Mouse (Mus musculus) left cerebral cortex, postnatal 14 days (tissue): Measurements from ENCODE around the gene Tns3. TPM values are rescaled to one million over a fixed set of nuclear protein-coding genes. Genes with fewer than 3 reads are reported as not detected.

Experiments
- DNase-seq, 2 experiments: peaks; one replicate each; pipeline ENCODE4 v3.0.0; 2021 to 2022; ENCODE audit warnings: low spot score in 2 of 2, mixed read lengths in 1 of 2
- intact Hi-C: fragments of 180-260 bp; cut with DNase I; formaldehyde crosslinking; loops from one replicate; pipeline ENCODE4 v1.15.1; 2025
- total RNA-seq, 2 experiments: library from RNA; stranded (reverse); gene quantifications; 2 replicates each; pipeline ENCODE4 v1.2.3; 2021

Gene Tns3
- total RNA-seq, 2 experiments from 2014 or later = 37.5 to 40.8 TPM

- DNase-seq = no peak
- intact Hi-C loops = no loop called here
These were observed 230.9 kb downstream of the Tns3 start for GRCm38 (mm10) chr11:8433443-8433842.

GRCm38 (mm10) chr11:8432941-8433340 is 231.4 kb downstream of the Tns3 start:
- intact Hi-C loops = no loop called here
- DNase-seq = no peak

DNA sequence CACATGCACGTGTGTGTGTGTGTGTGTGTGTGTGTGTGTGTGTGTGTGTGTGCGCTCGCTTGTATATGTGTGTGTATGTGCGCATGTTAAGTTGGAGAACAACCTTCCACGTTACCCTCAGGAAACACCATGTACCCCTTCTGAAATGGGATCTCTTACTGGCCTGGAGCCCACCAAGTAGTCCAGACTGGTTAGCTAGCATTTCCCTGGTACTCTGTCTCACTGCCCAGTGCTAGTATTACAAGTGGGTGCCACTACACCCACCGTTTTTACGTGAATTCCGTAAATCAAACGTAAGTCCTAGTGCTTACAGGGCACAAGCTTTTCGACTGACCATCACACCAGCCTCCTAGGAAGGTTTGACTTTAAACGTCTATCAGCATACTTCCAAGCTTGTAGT is 236.7 kb downstream of the Tns3 start:
- no peak for DNase-seq
- intact Hi-C loops = no loop called here

DNA sequence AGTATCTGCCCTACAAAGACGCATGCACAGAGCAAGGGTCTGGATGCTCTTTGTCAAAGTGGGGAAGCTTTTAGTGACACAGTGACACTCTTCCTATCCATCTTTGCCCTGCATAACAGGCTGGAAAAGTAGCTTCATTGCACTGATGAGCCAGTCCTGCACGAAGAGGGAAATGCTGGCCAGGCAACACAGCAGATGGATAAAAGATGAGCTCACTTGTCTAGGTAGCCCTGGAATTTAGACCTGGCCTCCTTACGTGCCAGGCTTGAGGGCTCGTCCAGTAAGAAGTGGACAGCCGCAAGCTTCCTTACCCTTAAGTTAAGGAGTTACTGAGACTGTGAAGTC is 239.1 kb downstream of the Tns3 start:
- intact Hi-C loops = loop anchor here (2.0 kb wide), 1 partner anchor 712 kb away; no protein-coding TSS in a partner anchor
- no peak for DNase-seq

GRCm38 (mm10) chr11:8424342-8425225 is 239.8 kb downstream of the Tns3 start:
- intact Hi-C loops = loop anchor here (1.0 to 5.0 kb wide), 4 partner anchors 100 to 712 kb away; no protein-coding TSS in a partner anchor

GRCm38 (mm10) chr11:8405225-8405899 is 259.0 kb downstream of the Tns3 start:
- DNase-seq = peak; percentile 79 to 85
- intact Hi-C loops = loop anchor here (2.0 to 10.0 kb wide), 2 partner anchors 1195 to 1751 kb away; partner anchors contain the start of gene Ramp3

More at GRCm38 (mm10) chr11:8424342-8425225, 239.8 kb downstream of the Tns3 start:
- peak; percentile 81 to 82 for DNase-seq

- no peak for DNase-seq
- intact Hi-C loops = loop anchor here (10.0 kb wide), 1 partner anchor 1747 kb away; the partner anchor contains the start of gene Ramp3
These were observed 263.0 kb downstream of the Tns3 start for GRCm38 (mm10) chr11:8401328-8401727.

GRCm38 (mm10) chr11:8396329-8396728 is 268.0 kb downstream of the Tns3 start:
- intact Hi-C loops = no loop called here
- no peak for DNase-seq

- intact Hi-C loops = no loop called here
- no peak for DNase-seq
These were observed 272.8 kb downstream of the Tns3 start for GRCm38 (mm10) chr11:8391564-8391963.

- DNase-seq = no peak
- intact Hi-C loops = no loop called here
These were observed 278.4 kb downstream of the Tns3 start for GRCm38 (mm10) chr11:8385891-8386405.
